Mouse (Mus musculus) testis, postnatal 10 days (tissue): ENCODE data around the gene Cdc37.
A peak's percentile ranks its signal among the peaks of the same experiment; 100 is the strongest.
"Not testable (repeated sequence)": the region's sequence is repeated elsewhere in the genome, so short reads cannot be mapped to it uniquely, and the experiment has no call there.

Experiments
- DNase-seq: peaks from one replicate; pipeline ENCODE4 v3.0.0; 2021; ENCODE audit warnings: low spot score

Cdc37 gene

GRCm38 (mm10) chr9:21149654-21150419, at the start of gene Cdc37:
Gene Cdc37 (minus strand): TSS chr9:21149982.
- peak; percentile 97 for DNase-seq

- DNase-seq: no peak
These were observed 49.2 kb upstream of the Cdc37 start for GRCm38 (mm10) chr9:21198960-21199359.

- DNase-seq: no peak
These were observed 48.2 kb upstream of the Cdc37 start for GRCm38 (mm10) chr9:21197981-21198380.

- DNase-seq: no peak
These were observed 47.0 kb upstream of the Cdc37 start for GRCm38 (mm10) chr9:21196521-21197433.

- DNase-seq: not testable (repeated sequence)
These were observed 46.1 kb upstream of the Cdc37 start for GRCm38 (mm10) chr9:21195736-21196505.

GRCm38 (mm10) chr9:21194787-21195493, 45.2 kb upstream of the Cdc37 start:
- DNase-seq: no peak

GRCm38 (mm10) chr9:21193786-21194185, 44.0 kb upstream of the Cdc37 start:
- no peak for DNase-seq

GRCm38 (mm10) chr9:21190670-21191069, 40.9 kb upstream of the Cdc37 start:
- DNase-seq: no peak

GRCm38 (mm10) chr9:21189905-21190304, 40.1 kb upstream of the Cdc37 start:
- DNase-seq: no peak

- DNase-seq: no peak
These were observed 35.7 kb upstream of the Cdc37 start for GRCm38 (mm10) chr9:21185436-21185835.

- DNase-seq: peak; percentile 69
These were observed 35.0 kb upstream of the Cdc37 start for GRCm38 (mm10) chr9:21184733-21185132.

- peak; percentile 67 for DNase-seq
These were observed 34.2 kb upstream of the Cdc37 start for GRCm38 (mm10) chr9:21183905-21184413.

GRCm38 (mm10) chr9:21183421-21183820, 33.6 kb upstream of the Cdc37 start:
- DNase-seq: no peak

- DNase-seq: peak; percentile 67
These were observed 31.8 kb upstream of the Cdc37 start for GRCm38 (mm10) chr9:21181421-21182220.

GRCm38 (mm10) chr9:21180841-21181240, 31.1 kb upstream of the Cdc37 start:
- no peak for DNase-seq

- DNase-seq: no peak
These were observed 30.6 kb upstream of the Cdc37 start for GRCm38 (mm10) chr9:21180402-21180801.

- DNase-seq: no peak
These were observed 22.6 kb upstream of the Cdc37 start for GRCm38 (mm10) chr9:21172364-21172763.

- DNase-seq: no peak
These were observed 19.4 kb upstream of the Cdc37 start for GRCm38 (mm10) chr9:21169157-21169556.

GRCm38 (mm10) chr9:21168161-21169123, 18.7 kb upstream of the Cdc37 start:
- peak; percentile 87 for DNase-seq
